Mouse (Mus musculus) cerebellum, adult (tissue): ENCODE data around the gene Pinlyp.

Source experiments
- ATAC-seq: cut with Nextera tagmentation; 2 replicates; pipeline ENCODE4 v1.9.2; 2017; ENCODE audit warnings: mild to moderate bottlenecking, moderate library complexity, mixed read lengths; ENCODE audit not compliant: insufficient number of reproducible peaks, low FRiP score, low TSS enrichment

Gene Pinlyp

GRCm38 (mm10) chr7:24499856-24500577 lies 45.9 kb downstream of the Pinlyp start:
- no peak for ATAC-seq
